Mouse (Mus musculus) MEL (cell line): ENCODE measurements at regions not wholly inside any gene's neighbourhood (a gene's known extent, or its start where the extent isn't known, plus 50 kb on each side); places are given as distances from the start of the nearest gene placed in this dataset.

ENCODE experiments used
- DNase-seq: peaks from one replicate; pipeline ENCODE4 v3.0.0; 2011; ENCODE audit warnings: low read depth, low spot score
- H3K27ac ChIP-seq: 2 replicates; pipeline ENCODE4 v1.5.1; 2012; ENCODE audit warnings: low read depth, mild to moderate bottlenecking, control low read depth, low read length, moderate library complexity; ENCODE audit not compliant: control insufficient read depth
- H3K27me3 ChIP-seq, 2 experiments: fragments of 150-350 bp in 1 of 2; sonication (generic) in 1 of 2; 2 replicates each; pipeline ENCODE4 v1.6.1; 2012; ENCODE audit warnings: low read length in 2 of 2, mild to moderate bottlenecking in 2 of 2, improper control_type of control experiment in 1 of 2, moderate library complexity in 1 of 2; ENCODE audit not compliant: insufficient read depth in 2 of 2, control insufficient read depth in 1 of 2
- H3K36me3 ChIP-seq, 2 experiments: 2 replicates each; pipeline ENCODE4 v1.6.1; 2012 to 2014; ENCODE audit warnings: low read length in 2 of 2, improper control_type of control experiment in 1 of 2, inconsistent platforms in 1 of 2, mild to moderate bottlenecking in 1 of 2; ENCODE audit not compliant: insufficient read depth in 2 of 2, control insufficient read depth in 1 of 2
- H3K4me1 ChIP-seq, 2 experiments: fragments of 150-350 bp in 1 of 2; sonication (generic) in 1 of 2; 2 replicates each; pipeline ENCODE4 v1.6.1; 2012; ENCODE audit warnings: low read length in 2 of 2, improper control_type of control experiment in 1 of 2, mild to moderate bottlenecking in 1 of 2; ENCODE audit not compliant: insufficient read depth in 2 of 2, control insufficient read depth in 1 of 2
- H3K4me3 ChIP-seq, 2 experiments: fragments of 150-350 bp in 1 of 2; sonication (generic) in 1 of 2; 2 replicates each; pipeline ENCODE4 v1.5.1; 2012; ENCODE audit warnings: low read depth in 2 of 2, low read length in 2 of 2, mild to moderate bottlenecking in 2 of 2, moderate library complexity in 2 of 2, control low read depth in 1 of 2, improper control_type of control experiment in 1 of 2; ENCODE audit not compliant: control insufficient read depth in 1 of 2, insufficient read depth in 1 of 2
- H3K79me2 ChIP-seq: 2 replicates; pipeline ENCODE4 v1.6.1; 2012; ENCODE audit warnings: mild to moderate bottlenecking, low read length, moderate library complexity; ENCODE audit not compliant: control insufficient read depth, poor library complexity, insufficient read depth
- H3K9ac ChIP-seq: 2 replicates; pipeline ENCODE4 v1.6.1; 2012; ENCODE audit warnings: low read depth, mild to moderate bottlenecking, control low read depth, low read length, moderate library complexity; ENCODE audit not compliant: control insufficient read depth, poor library complexity, severe bottlenecking
- H3K9me3 ChIP-seq: fragments of 150-350 bp; sonication (generic); replicated peaks from 2 replicates; pipeline ENCODE4 v1.6.1; 2012; ENCODE audit warnings: mild to moderate bottlenecking, low read length, improper control_type of control experiment, moderate library complexity; ENCODE audit not compliant: insufficient read depth
- CHD1 ChIP-seq: IDR thresholded peaks from 2 replicates; pipeline ENCODE4 v1.6.1; 2012; ENCODE audit warnings: low read depth, mild to moderate bottlenecking, inconsistent platforms, low read length, improper control_type of control experiment
- CHD2 ChIP-seq: IDR thresholded peaks from 2 replicates; pipeline ENCODE4 v1.6.1; 2011; ENCODE audit warnings: low read length, improper control_type of control experiment
- EP300 ChIP-seq, 2 experiments: IDR thresholded peaks; 2 replicates each; pipeline ENCODE4 v1.6.1; 2011; ENCODE audit warnings: improper control_type of control experiment in 2 of 2, low read length in 2 of 2, low read depth in 1 of 2, mild to moderate bottlenecking in 1 of 2
- ETS1 ChIP-seq: IDR thresholded peaks from 2 replicates; pipeline ENCODE4 v1.6.1; 2012; ENCODE audit warnings: low read depth, mild to moderate bottlenecking, inconsistent platforms, low read length, improper control_type of control experiment, moderate library complexity
- GABPA ChIP-seq: IDR thresholded peaks from 2 replicates; pipeline ENCODE4 v1.6.1; 2012; ENCODE audit warnings: low read depth, mild to moderate bottlenecking, inconsistent platforms, low read length, improper control_type of control experiment, moderate library complexity
- HCFC1 ChIP-seq: IDR thresholded peaks from 2 replicates; pipeline ENCODE4 v1.6.1; 2012; ENCODE audit warnings: low read depth, mild to moderate bottlenecking, inconsistent platforms, low read length, improper control_type of control experiment, moderate library complexity
- JUND ChIP-seq: IDR thresholded peaks from 2 replicates; pipeline ENCODE4 v1.6.1; 2011; ENCODE audit warnings: low read depth, mild to moderate bottlenecking, improper control_type of control experiment, low read length
- MAFK ChIP-seq: IDR thresholded peaks from 2 replicates; pipeline ENCODE4 v1.6.1; 2011; ENCODE audit warnings: low read depth, mild to moderate bottlenecking, low read length, improper control_type of control experiment, borderline replicate concordance
- MAZ ChIP-seq: IDR thresholded peaks from 2 replicates; pipeline ENCODE4 v1.6.1; 2012; ENCODE audit warnings: low read depth, mild to moderate bottlenecking, inconsistent platforms, low read length, improper control_type of control experiment
- POLR2AphosphoS2 ChIP-seq: IDR thresholded peaks from 2 replicates; pipeline ENCODE4 v1.6.1; 2011; ENCODE audit warnings: low read length, improper control_type of control experiment
- POLR2AphosphoS5 ChIP-seq: IDR thresholded peaks from 2 replicates; pipeline ENCODE4 v1.6.1; 2012; ENCODE audit warnings: low read depth, borderline replicate concordance, mild to moderate bottlenecking, inconsistent platforms, low read length, moderate library complexity, mixed read lengths
- SMC3 ChIP-seq: IDR thresholded peaks from 2 replicates; pipeline ENCODE4 v1.6.1; 2011; ENCODE audit warnings: low read depth, low read length, improper control_type of control experiment
- TAL1 ChIP-seq: IDR thresholded peaks from 2 replicates; pipeline ENCODE4 v1.6.1; 2012; ENCODE audit warnings: mild to moderate bottlenecking, inconsistent platforms, low read length, moderate library complexity, mixed read lengths
- TBP ChIP-seq: IDR thresholded peaks from 2 replicates; pipeline ENCODE4 v1.8.0; 2011; ENCODE audit warnings: low read depth, low read length, improper control_type of control experiment
- ZC3H11A ChIP-seq: IDR thresholded peaks from 2 replicates; pipeline ENCODE4 v1.6.1; 2012; ENCODE audit warnings: low read depth, mild to moderate bottlenecking, inconsistent platforms, low read length, improper control_type of control experiment
- ZKSCAN1 ChIP-seq: IDR thresholded peaks from 2 replicates; pipeline ENCODE4 v1.6.1; 2012; ENCODE audit warnings: low read depth, mild to moderate bottlenecking, inconsistent platforms, low read length, improper control_type of control experiment, moderate library complexity
- ZMIZ1 ChIP-seq: IDR thresholded peaks from 2 replicates; pipeline ENCODE4 v1.6.1; 2012; ENCODE audit warnings: low read depth, mild to moderate bottlenecking, inconsistent platforms, low read length, improper control_type of control experiment, moderate library complexity

DNA sequence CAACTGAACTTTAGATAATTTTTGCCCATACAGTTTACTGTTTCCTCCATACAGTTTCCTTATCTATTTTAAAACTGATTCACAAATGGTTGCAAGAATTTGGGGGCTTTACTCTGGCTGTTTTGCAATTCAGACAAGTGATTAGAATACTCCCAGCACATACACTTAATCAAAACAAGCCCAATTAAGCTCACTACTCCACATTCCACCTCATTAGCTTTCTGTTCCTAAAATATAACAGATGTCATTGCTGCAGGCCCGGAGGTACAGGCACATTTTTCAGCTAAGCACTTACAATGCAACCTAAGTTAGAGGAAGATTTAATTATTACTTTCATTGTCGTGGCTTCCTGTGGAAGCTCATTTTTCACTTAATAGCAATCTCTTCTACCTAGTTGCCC, 526.9 kb upstream of the Apob start:
- no peak overlapping the region for H3K4me3 ChIP-seq
- no peaks in the 10 kb centered on the region for H3K79me2 ChIP-seq

DNA sequence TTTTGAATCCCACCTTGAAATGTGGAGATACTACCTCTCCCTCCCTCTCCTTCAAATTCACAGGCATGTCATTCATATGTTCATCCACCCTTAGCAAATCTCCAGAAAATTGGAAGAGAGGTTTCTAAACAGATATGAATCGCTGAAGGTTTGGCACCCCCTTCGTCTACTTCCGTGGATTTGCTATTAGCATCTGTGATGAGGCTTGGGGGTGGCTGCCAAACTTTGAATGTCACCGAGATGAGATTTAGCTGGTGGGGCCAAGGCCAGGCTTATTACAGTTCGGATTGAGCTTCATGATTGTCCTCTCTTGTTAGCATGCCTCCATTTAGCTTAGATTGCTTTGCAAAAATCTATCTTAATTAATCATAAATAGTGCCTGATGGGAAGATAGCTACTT, 520.4 kb upstream of the Apob start:
- Histone ChIP-seq H3K27me3 (no peaks in the 10 kb centered on the region), H3K36me3 (no peaks in the 10 kb centered on the region), H3K4me1 (no peaks in the 10 kb centered on the region), H3K27ac (no peak overlapping the region), H3K4me3 (no peak overlapping the region), H3K9ac (no peak overlapping the region), H3K79me2 (no peaks in the 10 kb centered on the region), H3K9me3 (no peaks in the 10 kb centered on the region)
- no peak for DNase-seq
- TF ChIP-seq EP300 (IDR thresholded peaks at IDR 0.05; ENCODE audit: low read depth in 1 of 2, low read length in 2 of 2) (no peak), MAZ (no peak), ZMIZ1 (no peak), POLR2AphosphoS2 (no peak), JUND (no peak), CHD2 (no peak), POLR2AphosphoS5 (no peak), HCFC1 (no peak), SMC3 (no peak), ZKSCAN1 (no peak), GABPA (no peak), TAL1 (no peak), ETS1 (no peak), ZC3H11A (no peak), TBP (no peak), CHD1 (no peak)

More for the DNA sequence above, 526.9 kb upstream of the Apob start:
- Histone ChIP-seq H3K4me1 (no peaks in the 10 kb centered on the region), H3K9ac (no peak overlapping the region), H3K27ac (no peak overlapping the region), H3K36me3 (no peaks in the 10 kb centered on the region), H3K9me3 (no peaks in the 10 kb centered on the region)
- DNase-seq = no peak
- TF ChIP-seq MAFK = no peak
- TF ChIP-seq ZMIZ1 = no peak
- TF ChIP-seq CHD2 = no peak
- TF ChIP-seq, all 39 proteins: peak for 0
- H3K27me3 ChIP-seq = no peaks in the 10 kb centered on the region
